Mouse (Mus musculus) thymus, adult 18-20 months (tissue): Measurements from ENCODE around the gene Ccr1.
"Not testable (repeated sequence)": the region's sequence is repeated elsewhere in the genome, so short reads cannot be mapped to it uniquely, and the experiment has no call there.

Source experiments
- DNase-seq, 2 experiments: peaks; one replicate each; pipeline ENCODE4 v3.0.0; 2022; ENCODE audit warnings: mixed read lengths in 2 of 2

Ccr1 gene

DNA sequence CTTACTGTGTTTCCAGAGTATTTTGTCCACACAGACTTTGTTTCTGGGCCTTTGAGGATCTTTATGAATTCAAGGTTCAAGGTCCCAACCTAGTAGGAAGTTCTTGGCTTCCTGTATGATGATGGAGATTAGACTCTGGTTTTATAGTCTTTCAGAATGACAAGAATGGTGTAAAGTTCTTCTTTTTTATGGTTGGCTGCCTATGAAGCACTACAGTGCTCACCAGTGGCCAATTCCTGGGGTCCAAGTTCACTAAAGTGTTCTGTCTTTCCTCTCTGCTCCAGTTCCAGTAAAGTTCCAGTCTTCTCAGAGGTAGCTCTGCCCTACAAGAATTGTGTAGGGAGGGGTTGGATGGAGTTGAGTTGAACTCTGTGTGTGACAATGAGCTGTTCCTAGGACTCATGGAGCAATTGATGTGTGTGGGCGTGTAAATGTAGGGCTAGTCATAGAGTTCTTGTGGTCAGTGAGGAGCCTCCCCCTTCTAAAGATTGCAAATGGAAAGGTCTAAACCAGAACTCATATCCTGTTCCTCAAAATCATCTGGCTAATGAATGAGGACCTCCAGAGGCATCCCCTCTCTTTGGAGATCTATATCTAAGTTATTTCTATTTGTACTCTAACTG lies at the start of gene Ccr1:
Ccr1 (minus strand) TSS at position 403 of the 623 bp plus-strand sequence.
- no peak for DNase-seq

DNA sequence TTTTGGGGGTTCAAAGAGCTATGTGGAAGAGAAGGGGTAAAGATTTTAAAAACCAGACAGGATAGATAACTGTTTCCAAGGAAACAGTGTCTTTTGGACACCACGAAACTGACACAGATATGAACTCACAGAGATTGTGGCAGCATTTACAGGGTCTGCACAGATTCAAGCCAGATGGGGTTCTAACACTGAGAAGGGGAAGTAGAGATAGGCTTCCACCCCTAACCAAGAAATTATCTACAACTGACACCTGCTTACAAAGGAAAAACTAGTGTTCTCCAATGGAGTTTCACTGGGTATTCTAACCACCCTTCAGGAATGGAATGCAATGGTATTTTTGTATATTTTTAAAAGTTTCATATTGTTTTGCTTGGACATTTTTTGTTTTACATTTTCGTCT lies 47.6 kb upstream of the Ccr1 start:
- DNase-seq, result no peak

DNA sequence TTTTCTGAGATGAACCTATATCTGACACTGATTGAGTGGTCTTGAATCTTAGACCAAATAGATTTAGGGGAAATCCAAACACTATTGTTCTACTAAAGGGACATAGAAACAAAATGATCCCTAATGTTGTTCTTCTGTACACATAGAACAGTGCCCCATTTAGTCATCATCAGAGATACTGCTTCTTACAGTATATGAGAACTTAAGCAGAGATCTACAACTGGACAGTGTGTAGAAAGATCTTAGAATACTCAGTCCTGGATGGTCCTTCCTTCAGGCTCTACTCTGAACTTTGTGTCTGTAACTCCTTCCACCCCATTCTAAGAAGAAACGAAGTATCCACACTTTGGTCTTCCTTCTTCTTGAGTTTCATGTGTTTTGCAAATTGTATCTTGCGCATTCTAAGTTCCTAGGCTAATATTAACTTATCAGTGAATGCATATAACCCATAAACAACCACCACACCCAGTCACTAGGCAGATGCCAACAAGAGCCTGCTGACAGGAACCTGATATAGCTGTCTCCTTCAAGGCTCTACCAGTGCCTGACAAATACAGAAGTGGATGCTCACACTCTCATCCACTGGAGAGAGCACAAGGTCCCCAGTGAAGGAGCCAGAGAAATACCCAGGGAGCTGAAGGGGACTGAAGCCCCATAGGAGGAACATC lies 46.6 kb upstream of the Ccr1 start:
- DNase-seq, result no peak

DNA sequence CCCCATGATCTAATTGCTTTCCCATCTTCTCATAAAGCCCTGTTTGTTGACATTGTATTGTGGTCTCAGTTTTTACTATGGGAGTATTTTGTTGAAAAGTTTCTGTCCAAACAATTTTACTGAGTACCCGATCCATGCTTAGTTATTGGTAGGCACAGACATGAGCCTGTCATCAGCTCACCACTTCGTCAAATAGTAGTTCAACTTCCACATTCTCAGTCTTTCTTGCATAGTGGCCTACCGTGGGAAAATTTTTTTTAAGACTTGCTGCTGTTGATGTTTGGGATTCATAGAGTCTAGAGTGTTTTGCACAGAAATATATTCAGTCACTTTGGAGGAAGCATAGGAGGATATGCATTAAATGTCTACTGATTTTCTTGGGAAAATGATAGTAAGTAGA lies 44.8 kb upstream of the Ccr1 start:
- DNase-seq, result no peak

DNA sequence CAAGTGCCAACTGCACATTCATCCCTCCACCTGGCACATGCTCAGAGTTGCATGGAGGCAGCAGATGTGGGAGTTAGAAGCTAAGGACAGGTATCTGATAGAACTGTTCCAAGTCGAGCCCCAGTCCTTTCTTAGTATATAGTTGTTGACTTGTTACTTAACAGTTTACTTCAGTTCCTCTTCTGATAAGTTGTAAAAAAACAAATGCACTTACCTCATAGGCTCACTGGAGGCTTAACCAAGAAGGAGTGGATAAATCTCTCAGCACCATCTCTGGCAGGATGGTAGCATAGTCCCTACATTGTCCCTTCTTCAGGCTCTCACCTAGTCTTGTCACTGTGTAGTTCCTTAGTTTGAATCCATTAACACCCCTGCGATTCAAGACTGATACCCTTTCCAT lies 44.2 kb upstream of the Ccr1 start:
- no peak for DNase-seq

DNA sequence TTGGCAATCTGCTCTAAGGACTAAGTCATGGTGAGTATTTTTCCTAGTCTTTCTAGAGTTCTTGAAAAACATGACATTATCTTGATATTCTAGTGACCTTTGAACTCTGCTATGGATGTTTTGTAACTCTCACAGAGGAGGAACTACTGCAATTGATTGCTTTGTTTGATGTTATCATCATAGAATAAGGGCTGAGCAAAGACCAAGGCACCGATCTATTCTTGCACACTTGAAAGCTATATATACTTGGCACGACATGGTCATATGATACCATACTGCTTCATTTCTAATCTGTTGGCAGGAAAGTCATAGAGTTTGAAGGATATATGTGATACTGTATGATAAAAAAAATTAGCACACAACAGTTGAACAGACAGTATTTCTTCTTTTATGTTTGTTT lies 31.3 kb upstream of the Ccr1 start:
- DNase-seq, result no peak

DNA sequence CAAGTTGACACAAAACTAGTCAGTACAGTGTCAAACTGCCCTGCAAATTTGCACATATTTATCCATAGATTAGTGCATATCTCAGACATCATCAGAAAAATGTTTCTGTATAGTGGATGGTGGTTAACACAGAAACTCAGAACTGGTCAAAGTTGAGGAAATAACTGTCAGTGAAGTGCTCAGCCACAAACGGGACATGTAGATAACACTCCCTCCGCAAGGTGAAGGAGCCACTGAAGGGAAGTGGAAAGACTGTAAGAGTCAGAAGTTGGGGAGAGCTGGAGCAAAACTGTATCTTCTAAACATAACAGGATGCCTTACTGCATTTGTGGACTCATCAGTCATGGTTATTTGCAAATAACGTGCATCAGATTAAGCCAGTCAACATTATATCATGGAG lies 29.2 kb upstream of the Ccr1 start:
- DNase-seq, result no peak

DNA sequence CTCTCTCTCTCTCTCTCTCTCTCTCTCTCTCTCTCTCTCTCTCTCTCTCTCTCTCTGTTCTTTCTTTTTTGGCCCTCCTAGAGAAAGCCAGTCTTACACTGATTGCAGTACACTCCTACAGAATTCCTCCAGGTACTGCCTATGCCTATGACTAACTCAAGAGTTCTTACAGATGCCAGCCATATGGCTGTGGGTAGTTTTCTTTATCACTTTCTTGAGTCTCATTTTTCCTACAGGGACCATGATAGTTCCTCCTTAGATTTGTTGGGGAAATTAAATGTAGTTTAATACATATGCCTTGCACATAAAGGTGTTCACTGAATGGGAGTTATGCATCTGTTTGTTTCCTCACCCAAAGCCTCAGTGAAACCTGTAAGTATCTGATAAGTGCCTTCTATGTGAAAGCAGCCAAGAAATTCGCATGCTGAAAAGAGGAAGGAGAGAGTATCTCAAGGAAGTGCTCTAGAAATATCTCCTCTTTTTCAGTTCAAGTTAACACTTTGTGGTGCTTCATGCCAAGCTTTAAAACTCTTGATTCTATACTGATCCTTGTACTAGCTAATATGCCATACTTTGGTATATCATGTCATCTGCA lies 22.9 kb upstream of the Ccr1 start:
- no peak for DNase-seq

DNA sequence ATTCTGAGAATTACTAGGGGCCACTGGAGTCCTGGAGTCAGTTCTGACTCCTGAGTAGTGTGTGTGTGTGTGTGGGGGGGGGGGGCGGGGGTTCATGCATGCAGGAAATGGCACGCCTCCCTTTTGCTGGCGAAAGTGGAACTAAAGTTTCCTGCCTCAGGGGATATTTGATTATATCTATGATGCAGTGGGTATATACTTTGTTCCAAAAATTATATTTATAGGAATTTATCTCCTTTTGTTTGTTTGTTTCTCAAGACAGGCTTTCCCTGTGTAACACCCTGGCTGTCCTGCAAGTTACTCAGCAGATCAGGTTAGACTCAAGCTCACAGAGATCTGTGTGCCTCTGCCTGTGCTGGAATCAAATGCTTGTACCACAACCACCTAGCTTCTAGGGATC lies 21.2 kb upstream of the Ccr1 start:
- no peak for DNase-seq

DNA sequence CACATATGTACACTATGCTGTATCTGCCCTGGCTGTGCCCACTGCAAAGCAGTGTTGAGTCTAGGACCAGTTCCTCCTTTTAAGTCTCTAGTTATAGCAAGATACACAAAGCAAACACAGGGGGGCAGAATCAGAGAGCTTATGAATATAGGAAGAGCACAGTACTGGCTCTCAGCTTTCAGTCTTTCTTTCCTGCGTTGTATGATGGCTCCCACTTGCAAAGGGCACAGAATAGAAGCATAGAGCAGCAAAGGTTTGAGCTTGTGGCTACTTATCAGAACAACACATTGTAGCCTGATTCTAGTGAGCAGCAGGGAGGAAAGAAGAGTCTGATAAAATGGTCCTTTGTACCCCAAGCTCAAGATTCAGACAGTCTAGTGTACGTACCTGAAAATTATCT lies 17.7 kb upstream of the Ccr1 start:
- DNase-seq, result no peak

- no peak for DNase-seq
These were observed 16.5 kb upstream of the Ccr1 start for GRCm38 (mm10) chr9:123984943-123985342.

DNA sequence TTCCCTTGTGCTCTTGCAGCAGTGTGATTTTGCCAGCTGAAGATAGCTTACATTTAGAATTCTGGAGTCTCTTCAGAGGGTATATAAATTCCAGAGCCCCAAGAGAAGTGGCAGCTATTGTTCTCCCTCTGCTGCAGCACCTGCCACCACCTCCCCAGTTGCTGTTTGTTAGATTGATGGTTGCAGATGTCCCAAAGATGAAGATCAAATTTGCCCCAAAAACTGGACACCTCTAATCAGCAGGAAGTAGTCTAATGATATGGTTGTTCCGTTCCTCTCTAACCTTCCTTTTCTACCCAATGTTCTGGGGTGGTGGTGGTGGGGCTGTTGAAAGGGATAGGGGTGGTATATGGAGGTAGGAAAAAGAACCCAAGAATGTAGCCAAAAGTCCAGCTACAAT lies 14.2 kb upstream of the Ccr1 start:
- no peak for DNase-seq

- no peak for DNase-seq
These were observed 13.4 kb upstream of the Ccr1 start for GRCm38 (mm10) chr9:123981909-123982308.

DNA sequence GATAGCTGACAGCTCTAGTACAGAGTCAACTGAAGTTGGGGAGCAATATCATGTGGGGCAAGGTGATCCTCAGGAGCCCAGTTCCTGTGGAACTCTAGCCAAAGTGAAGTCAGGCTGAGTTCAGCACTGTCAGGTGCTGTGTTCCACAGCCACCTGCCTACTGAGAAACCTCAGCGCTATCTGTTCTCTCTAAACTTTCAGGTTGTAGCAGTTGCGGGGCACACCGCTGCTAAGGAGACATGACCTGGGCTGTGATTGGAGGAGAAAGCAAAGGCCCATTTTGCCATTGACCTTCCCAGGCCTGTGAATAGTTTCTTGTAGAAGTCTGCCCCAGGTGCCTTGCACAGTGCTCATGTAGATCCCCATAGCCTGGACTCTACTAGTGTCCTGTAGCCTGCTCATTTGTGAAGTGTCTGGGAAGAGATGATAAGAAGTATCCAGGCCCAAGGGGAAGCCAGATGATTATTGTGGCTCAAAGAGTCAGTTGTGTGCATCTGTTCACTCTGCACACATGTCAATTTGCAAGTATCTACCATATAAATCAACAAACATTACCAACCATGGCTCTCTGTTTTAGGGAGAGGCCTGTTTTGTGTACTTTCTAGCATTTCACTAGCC lies 12.5 kb upstream of the Ccr1 start:
- DNase-seq, result not testable (repeated sequence)

GRCm38 (mm10) chr9:123978308-123978707 lies 9.8 kb upstream of the Ccr1 start, which contains the start of gene Ccr1l1:
Ccr1l1 (minus strand) TSS chr9:123978408.
- DNase-seq, result no peak

- no peak for DNase-seq
These were observed 8.6 kb upstream of the Ccr1 start for GRCm38 (mm10) chr9:123976876-123977663.

GRCm38 (mm10) chr9:123975630-123976029 lies 7.1 kb upstream of the Ccr1 start:
- no peak for DNase-seq

GRCm38 (mm10) chr9:123966858-123967495 lies 1.5 kb downstream of the Ccr1 start:
- DNase-seq, result not testable (repeated sequence)

GRCm38 (mm10) chr9:123964776-123965175 lies 3.7 kb downstream of the Ccr1 start:
- DNase-seq, result no peak

- DNase-seq, result no peak
These were observed 8.3 kb downstream of the Ccr1 start for GRCm38 (mm10) chr9:123960161-123960560.

- DNase-seq, result no peak
These were observed 10.5 kb downstream of the Ccr1 start for GRCm38 (mm10) chr9:123957911-123958413.

DNA sequence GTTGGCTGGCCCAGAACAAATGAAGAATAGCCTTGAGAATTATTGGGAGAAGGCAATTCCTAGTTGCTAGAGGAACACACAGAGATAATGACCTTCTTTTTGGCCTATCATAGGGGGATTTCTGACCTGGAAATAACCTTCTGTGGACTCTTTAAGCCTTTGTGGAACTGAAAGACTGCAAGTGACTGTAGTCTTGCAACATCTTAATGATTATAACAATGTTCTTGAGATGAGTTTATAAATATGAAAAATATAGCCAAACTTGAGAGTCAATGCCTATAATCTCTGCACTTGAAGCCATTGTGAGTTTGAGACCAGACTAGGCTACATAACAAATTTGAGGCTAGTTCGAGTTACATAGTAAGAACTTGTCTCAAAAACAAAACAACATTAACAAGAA lies 11.6 kb downstream of the Ccr1 start:
- no peak for DNase-seq
